Mouse (Mus musculus): ENCODE results near the gene Eef1akmt3. TPM values are rescaled to one million over a fixed set of nuclear protein-coding genes. Genes with fewer than 3 reads are reported as not detected.

Gene Eef1akmt3
- polyA plus RNA-seq (2012; rRNA removed), result 0.32 and 0.84 TPM in 2 replicates

GRCm38 (mm10) chr10:127041274-127041766 lies at the start of gene Eef1akmt3, which contains the start of gene Mettl1:
Gene Eef1akmt3 (minus strand): TSS chr10:127041513.
Gene Mettl1 (plus strand): TSS chr10:127041414.

GRCm38 (mm10) chr10:127075080-127075479 lies 33.8 kb upstream of the Eef1akmt3 start, which contains the start of gene Agap2:
Gene Agap2 (plus strand): TSS chr10:127075284.

GRCm38 (mm10) chr10:127070190-127071121 lies 29.1 kb upstream of the Eef1akmt3 start, which contains the start of gene Tspan31:
Gene Tspan31 (minus strand): TSS chr10:127070264.

GRCm38 (mm10) chr10:127063239-127063872 lies 22.0 kb upstream of the Eef1akmt3 start, which contains the start of gene Cdk4:
Gene Cdk4 (plus strand): TSS chr10:127063534.

GRCm38 (mm10) chr10:127059968-127060916 lies 18.9 kb upstream of the Eef1akmt3 start, which contains the start of gene March9:
Gene March9 (minus strand): TSS chr10:127060184.

GRCm38 (mm10) chr10:127047954-127048353 lies 6.6 kb upstream of the Eef1akmt3 start, which contains the start of gene Cyp27b1:
Gene Cyp27b1 (plus strand): TSS chr10:127048250.

GRCm38 (mm10) chr10:127030336-127031296 lies 10.7 kb downstream of the Eef1akmt3 start, which contains the start of gene Tsfm:
Gene Tsfm (minus strand): TSS chr10:127030840.

GRCm38 (mm10) chr10:127000529-127000928 lies 40.8 kb downstream of the Eef1akmt3 start, which contains the start of gene Avil:
Gene Avil (plus strand): TSS chr10:127000709.

Other genes starting within 250 kb of the Eef1akmt3 start
- 8.7 and 10.2 TPM in 2 replicates for gene Atp23, start 140.2 kb downstream of the Eef1akmt3 start, polyA plus RNA-seq (2012; rRNA removed)
- gene Ctdsp2, start 62.8 kb downstream of the Eef1akmt3 start, polyA plus RNA-seq (2012; rRNA removed), result 82.1 and 96.5 TPM in 2 replicates
- gene Avil, start 40.8 kb downstream of the Eef1akmt3 start, polyA plus RNA-seq (2012; rRNA removed), result 0.82 and 3.4 TPM in 2 replicates
- 42.7 and 47.9 TPM in 2 replicates for gene Tsfm, start 10.7 kb downstream of the Eef1akmt3 start, polyA plus RNA-seq (2012; rRNA removed)
- 19.7 and 24.9 TPM in 2 replicates for gene Mettl1, start 99 bp downstream of the Eef1akmt3 start, polyA plus RNA-seq (2012; rRNA removed)
- 0.63 and 0.72 TPM in 2 replicates for gene Cyp27b1, start 6.7 kb upstream of the Eef1akmt3 start, polyA plus RNA-seq (2012; rRNA removed)
- gene March9, start 18.7 kb upstream of the Eef1akmt3 start, polyA plus RNA-seq (2012; rRNA removed), result 36.2 and 37.4 TPM in 2 replicates
- gene Cdk4, start 22.0 kb upstream of the Eef1akmt3 start, polyA plus RNA-seq (2012; rRNA removed), result 1,086 and 1,352 TPM in 2 replicates
- 91.2 and 94.6 TPM in 2 replicates for gene Tspan31, start 28.8 kb upstream of the Eef1akmt3 start, polyA plus RNA-seq (2012; rRNA removed)
- 89.1 and 97.8 TPM in 2 replicates for gene Agap2, start 33.8 kb upstream of the Eef1akmt3 start, polyA plus RNA-seq (2012; rRNA removed)
- gene Os9, start 79.6 kb upstream of the Eef1akmt3 start, polyA plus RNA-seq (2012; rRNA removed), result 94.0 and 95.8 TPM in 2 replicates
- 41.1 and 50.7 TPM in 2 replicates for gene B4galnt1, start 123.7 kb upstream of the Eef1akmt3 start, polyA plus RNA-seq (2012; rRNA removed)
- gene Slc26a10, start 139.1 kb upstream of the Eef1akmt3 start, polyA plus RNA-seq (2012; rRNA removed), result 2.4 and 2.8 TPM in 2 replicates
- 106 and 125 TPM in 2 replicates for gene Arhgef25, start 148.6 kb upstream of the Eef1akmt3 start, polyA plus RNA-seq (2012; rRNA removed)
- gene Dtx3, start 154.2 kb upstream of the Eef1akmt3 start, polyA plus RNA-seq (2012; rRNA removed), result 465 and 469 TPM in 2 replicates
- gene Pip4k2c, start 170.1 kb upstream of the Eef1akmt3 start, polyA plus RNA-seq (2012; rRNA removed), result 23.0 and 24.3 TPM in 2 replicates
- gene Kif5a, start 221.8 kb upstream of the Eef1akmt3 start, polyA plus RNA-seq (2012; rRNA removed), result 115 and 116 TPM in 2 replicates
- gene Dctn2, start 224.9 kb upstream of the Eef1akmt3 start, polyA plus RNA-seq (2012; rRNA removed), result 328 and 341 TPM in 2 replicates
- 49.6 and 66.7 TPM in 2 replicates for gene Mbd6, start 247.5 kb upstream of the Eef1akmt3 start, polyA plus RNA-seq (2012; rRNA removed)